Mouse (Mus musculus) right cerebral cortex, postnatal 4 days (tissue): ENCODE data around the gene Ly86.

Source experiments
- DNase-seq: peaks from one replicate; pipeline ENCODE4 v3.0.0-alpha.2; 2022

Gene Ly86

DNA sequence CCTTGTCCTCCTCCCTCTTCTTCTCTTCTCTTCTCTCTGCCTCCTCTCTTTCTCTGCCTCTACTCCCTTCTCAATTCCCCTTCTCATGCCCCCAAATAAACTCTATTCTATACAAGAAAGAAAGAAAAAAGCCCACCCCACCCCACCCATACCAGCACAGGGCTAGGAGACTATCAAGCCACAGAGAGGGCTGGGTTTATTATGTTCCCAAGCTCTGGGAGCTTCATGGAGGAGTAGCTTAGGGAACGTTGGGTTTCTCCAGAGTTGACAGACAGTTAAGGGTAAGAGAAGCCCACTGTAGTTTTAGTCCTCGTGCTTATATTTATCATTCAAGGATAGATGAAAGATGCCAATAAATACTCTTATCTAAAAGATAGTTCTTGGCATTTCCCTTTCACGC lies 88.7 kb downstream of the Ly86 start:
- no peak for DNase-seq

DNA sequence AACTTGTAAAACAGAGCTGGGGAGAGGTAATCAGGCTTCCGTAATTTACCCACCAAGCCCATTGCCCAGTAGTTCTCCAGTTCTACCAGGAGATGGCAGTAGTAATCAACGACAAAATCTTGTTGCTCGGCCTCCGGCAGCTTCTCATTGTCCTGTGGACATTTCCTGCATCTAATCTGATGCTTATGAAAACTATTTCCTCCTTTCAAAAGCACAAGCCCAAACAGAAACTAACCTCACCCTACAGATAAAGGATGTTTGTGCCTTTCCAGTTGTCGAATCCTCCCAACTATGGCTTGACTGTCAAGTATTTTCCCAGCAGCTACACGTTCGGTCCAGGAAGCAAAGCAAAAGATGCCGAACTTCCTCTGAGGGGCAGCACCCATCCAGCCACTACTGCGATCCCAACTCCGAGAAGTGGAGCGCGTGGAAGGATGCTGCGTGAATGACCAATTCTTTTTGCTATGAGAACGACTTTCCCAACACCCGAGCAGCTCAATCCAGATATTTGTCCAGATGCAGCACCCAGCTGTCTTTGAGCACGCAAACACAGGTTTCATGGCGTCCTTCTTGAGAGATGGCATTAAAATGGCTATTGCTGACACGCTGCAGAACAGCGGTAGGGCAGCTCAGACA lies 89.2 kb downstream of the Ly86 start:
- peak; percentile 26 for DNase-seq

GRCm38 (mm10) chr13:37434841-37435240 lies 89.8 kb downstream of the Ly86 start:
- no peak for DNase-seq

DNA sequence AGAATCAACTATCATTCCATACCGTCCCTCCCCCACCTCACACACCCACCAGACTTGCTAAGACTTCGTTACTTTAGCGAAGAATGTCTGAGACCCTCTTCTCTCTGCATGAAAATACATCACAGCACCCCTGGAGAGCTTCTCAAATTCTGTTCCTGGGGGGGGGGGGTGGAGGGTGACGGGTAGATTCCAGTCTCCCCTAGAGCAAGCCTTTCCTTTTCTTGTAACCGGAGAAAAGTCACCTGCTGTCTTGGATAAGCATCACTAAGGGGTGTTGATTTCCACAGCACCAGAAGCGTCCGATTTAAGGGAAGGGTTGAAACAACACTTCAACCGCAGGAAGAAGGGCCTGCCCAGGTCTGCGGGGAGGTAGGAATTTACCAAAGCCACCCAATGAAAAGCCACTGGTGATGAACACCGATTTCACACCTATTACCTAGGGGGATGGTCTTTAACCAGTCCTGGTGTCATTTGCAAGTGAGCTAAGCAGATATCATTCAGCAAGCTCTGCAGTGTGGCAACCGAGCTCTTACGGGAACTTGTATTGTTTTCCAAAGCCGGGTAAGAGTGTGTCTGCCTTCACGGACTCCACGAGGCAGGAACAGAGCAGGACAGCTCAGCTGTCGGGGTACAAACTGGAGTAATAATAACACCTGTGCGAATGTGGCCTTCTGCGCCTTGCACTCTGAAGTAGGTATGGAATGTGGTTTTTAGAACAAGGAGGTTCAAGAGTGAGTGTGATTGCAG lies 91.4 kb downstream of the Ly86 start:
- no peak for DNase-seq

GRCm38 (mm10) chr13:37438788-37439187 lies 93.8 kb downstream of the Ly86 start:
- DNase-seq = no peak

GRCm38 (mm10) chr13:37439477-37439876 lies 94.5 kb downstream of the Ly86 start:
- DNase-seq = no peak

- DNase-seq = no peak
Observed at GRCm38 (mm10) chr13:37439941-37440340, 94.9 kb downstream of the Ly86 start.

DNA sequence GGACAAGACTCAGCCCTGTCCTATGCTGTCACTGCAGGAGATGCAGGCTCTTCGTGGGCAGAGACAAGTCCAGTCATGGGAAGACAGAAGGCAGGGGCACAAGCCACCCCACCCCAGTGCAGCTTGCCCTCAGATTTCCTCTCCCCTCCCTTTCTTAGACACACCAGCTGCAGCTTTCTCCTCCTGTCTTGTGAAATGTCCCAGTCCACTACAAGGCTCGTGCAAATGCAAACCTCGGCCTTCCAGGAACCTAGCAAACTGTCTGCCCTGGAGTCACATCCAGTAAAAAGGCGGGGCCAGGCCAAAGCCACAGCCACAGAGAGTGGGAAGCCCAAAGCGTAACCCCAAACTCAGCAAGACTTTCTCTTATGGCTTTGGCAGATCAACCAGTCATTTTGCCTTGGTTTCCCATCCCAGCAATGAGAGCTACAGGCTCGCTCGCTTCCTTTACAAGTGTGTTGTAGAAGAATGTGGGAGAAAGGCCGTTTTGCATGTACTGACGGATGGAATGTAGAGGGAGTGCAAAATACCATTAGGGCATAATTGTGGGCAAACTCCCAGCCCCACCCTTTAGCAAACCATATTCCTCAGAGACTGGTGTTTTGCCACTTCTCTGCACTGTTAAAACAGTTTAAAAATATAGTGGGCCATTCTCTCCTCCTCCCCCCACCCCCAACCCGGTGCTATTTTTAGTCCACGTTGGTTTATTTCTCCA lies 95.7 kb downstream of the Ly86 start:
- no peak for DNase-seq

GRCm38 (mm10) chr13:37442058-37442457 lies 97.0 kb downstream of the Ly86 start:
- no peak for DNase-seq

GRCm38 (mm10) chr13:37442531-37442930 lies 97.5 kb downstream of the Ly86 start:
- DNase-seq = no peak

- no peak for DNase-seq
Observed at GRCm38 (mm10) chr13:37446699-37447258, 101.8 kb downstream of the Ly86 start.

DNA sequence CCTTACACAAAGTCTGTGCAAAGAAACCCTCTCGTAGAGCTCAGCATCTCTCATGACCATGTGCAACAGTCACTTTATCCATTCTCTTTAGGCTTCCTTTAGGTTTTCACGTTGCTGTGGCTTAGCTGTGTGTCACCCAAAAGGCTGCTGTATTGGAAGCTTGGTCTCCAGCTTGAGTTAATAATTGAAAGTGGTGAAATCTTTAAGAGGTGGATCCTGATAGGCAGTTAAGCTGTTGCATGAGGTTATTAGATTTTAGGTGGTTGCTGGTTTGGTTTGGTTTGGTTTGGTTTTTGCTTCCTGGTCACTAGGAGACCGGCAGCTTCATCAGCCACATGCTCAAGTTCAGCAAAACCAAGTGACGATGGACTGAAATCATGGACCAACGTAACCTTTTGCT lies 106.0 kb downstream of the Ly86 start:
- DNase-seq = no peak

DNA sequence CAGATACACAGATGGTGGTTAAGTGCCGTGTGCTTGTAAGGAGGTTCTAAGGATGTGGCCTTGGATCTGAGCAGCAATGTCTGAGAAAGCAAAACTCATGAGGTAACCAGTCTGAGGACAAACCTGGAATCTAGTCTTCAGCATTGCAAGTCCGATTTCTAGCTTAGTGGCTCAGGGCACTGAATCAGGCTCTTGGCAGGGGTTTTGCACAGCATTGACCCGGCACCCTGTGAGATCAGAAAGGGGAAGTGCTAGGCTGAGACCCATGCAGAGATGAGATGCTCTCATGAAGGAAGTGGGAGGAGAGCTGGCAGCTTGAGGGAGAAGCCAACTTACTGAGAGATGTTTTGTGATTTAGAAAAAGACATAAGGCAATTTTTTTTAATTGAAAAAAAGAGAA lies 106.5 kb downstream of the Ly86 start:
- no peak for DNase-seq

DNA sequence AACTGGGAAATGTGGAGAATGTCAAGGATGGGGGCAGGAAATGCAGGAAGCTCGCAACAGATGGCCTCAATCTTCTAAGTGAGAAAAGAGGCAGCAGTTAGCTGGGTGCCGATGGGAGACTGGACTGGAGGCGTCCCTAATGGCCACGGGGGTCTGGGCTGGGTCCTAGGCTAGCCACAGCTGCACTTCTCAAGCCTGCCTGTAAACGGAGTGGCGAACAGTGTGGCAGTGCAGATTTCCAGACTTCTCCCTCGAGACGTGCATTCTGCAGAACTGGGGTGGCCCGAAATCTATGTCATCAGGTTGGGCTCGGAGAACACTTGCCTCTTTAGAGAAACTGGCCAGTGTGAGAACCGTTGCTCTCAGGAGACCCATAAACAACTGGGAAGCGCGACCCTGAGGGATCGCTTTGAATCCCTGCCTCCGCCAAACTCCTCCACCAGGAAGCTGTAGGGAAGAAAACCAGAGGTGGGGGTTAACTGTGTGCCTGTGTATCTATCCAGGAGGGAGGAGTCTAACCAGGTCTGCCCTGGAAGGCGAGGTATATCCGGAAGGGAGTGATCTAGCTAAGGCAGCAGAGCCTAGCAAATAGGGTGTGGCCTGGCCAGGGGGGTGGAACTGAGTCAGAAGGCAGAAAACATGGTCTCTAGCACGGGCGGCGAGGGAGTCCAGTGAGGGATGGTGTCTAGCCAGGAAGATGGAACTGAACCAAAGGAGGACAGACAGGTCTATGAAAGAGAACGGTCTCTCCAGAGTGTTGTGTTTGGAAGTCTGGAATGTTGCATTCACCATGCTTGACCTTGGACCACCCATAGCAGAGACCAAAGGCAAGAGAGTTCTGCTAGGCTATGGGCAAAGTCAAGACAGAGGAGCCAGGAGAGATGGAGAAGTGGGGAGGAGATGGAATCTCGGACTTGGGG lies 107.3 kb downstream of the Ly86 start:
- peak; percentile 40 for DNase-seq

DNA sequence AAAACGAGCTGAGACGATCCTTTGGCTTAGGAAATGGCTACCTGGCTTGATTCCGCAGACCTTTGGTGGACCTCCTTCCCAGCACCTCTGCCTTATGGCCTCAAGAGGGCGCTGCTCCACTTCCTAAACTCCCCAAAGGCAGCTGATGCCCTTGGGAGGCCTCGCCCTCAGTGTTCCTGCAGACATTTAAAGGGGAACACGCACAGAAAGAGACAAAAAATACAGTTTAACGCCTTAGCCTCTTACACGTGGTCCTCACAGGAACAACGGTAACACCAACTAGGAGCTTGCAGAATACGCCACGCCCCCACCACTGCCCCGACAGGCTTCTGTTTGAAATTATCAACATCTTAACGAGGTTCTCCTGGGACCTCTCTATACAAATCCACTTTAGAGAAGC lies 108.2 kb downstream of the Ly86 start:
- peak; percentile 68 for DNase-seq

- DNase-seq = no peak
Observed at GRCm38 (mm10) chr13:37454356-37454755, 109.3 kb downstream of the Ly86 start.

DNA sequence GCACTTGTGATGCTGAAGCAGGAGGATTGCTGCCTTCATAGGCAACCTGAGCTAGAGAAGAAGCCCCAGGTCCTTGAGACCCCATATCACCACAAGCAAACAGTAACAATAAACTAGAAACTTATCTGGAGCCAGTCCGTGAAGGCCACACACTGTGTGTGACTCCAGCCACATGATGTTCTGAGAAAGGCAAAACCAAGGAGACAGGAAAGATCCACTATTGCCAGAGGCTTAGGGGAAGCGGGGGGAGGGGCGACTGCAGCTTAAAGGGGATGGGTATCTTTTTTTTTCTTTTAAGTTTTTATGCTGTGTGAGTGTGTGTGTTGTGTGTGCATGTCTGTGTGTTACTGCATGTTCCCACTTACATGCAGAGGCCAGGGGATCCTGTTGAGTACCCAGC lies 110.6 kb downstream of the Ly86 start:
- DNase-seq = no peak

DNA sequence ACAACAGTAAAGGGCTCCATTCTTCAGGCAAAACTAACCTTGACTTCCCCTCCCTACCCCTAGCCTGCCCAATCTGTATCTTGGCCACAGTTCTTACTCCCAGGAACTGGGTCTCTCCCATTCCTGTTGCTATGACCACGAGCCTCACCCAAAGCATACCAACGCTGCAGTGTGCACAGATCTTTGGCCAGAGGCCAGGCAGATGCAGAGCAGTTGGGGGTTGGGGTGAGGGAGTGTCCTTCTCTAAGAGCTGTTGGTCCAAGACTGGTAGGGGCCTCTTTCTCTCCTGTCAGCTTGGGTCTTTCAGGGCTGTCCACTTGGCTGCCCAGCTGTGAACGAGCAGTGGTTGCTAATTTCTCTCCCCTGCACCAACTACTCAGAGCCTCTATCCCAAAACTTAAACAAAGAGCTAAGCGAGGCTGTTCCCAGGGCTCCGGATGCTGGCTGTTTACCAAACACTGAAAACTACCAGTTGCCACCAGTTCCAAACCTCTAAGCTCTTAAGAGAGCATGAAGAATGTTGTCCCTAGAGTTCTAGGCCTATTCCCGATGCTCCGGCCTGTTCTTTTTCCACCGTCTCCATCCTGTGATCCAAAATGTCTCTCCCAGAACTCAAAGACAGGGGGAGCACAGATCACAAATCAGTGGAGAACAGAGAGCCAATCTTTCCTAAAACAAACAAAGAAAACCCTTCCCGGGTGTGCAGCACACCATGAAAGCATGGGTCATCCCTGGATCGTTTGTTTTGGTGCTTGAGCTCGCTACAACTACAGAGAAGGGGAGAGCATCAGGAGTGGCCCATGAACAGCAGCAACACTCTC lies 112.2 kb downstream of the Ly86 start:
- peak; percentile 65 for DNase-seq

DNA sequence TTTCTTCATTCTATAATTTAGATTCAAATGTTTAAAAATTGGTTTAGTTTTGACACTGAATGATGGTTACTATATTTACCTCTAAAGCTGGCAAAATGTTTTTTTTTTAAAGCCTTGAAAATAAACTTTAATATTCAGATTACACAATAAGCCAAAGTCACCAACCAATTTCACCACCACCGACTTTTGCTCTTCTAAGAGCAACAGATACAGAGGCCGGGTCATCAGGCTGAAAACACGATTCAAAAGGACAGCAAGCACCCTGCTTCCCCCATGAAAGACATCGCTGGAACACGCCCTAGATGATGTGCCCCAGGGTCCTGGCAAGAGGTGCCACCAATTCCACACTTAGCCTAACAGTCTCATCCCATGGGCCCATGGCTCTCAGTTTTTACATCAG lies 113.5 kb downstream of the Ly86 start:
- DNase-seq = no peak

GRCm38 (mm10) chr13:37459022-37459421 lies 114.0 kb downstream of the Ly86 start:
- no peak for DNase-seq
